Mouse (Mus musculus) limb, embryonic 15.5 days (tissue): Measurements from ENCODE around the gene Atxn3. TPM values are rescaled to one million over a fixed set of nuclear protein-coding genes. Genes with fewer than 3 reads are reported as not detected.

Experiments used
- ATAC-seq: fragments of 200-750 bp; cut with Nextera tagmentation; 2 replicates; pipeline ENCODE4 v1.8.0; 2017; ENCODE audit warnings: low read depth, moderate TSS enrichment; ENCODE audit not compliant: insufficient number of reproducible peaks, low FRiP score, low TSS enrichment
- H3K27ac ChIP-seq: fragments of 300-500 bp; sonication (generic); 2 replicates; pipeline ENCODE4 v1.5.1; 2015; ENCODE audit warnings: moderate library complexity, mild to moderate bottlenecking, inconsistent platforms
- H3K27me3 ChIP-seq: fragments of 300-500 bp; sonication (generic); 2 replicates; pipeline ENCODE4 v1.6.1; 2015; ENCODE audit warnings: inconsistent platforms
- H3K36me3 ChIP-seq: fragments of 300-500 bp; sonication (generic); 2 replicates; pipeline ENCODE4 v1.6.1; 2015; ENCODE audit warnings: inconsistent platforms
- H3K4me1 ChIP-seq: fragments of 300-500 bp; sonication (generic); 2 replicates; pipeline ENCODE4 v1.6.1; 2015; ENCODE audit warnings: inconsistent platforms
- H3K4me2 ChIP-seq: fragments of 300-500 bp; sonication (generic); 2 replicates; pipeline ENCODE4 v1.6.1; 2015; ENCODE audit warnings: mild to moderate bottlenecking, inconsistent platforms
- H3K4me3 ChIP-seq: fragments of 300-500 bp; sonication (generic); 2 replicates; pipeline ENCODE4 v1.5.1; 2015; ENCODE audit warnings: mild to moderate bottlenecking, inconsistent platforms
- H3K9ac ChIP-seq: fragments of 300-500 bp; sonication (generic); 2 replicates; pipeline ENCODE4 v1.6.1; 2015; ENCODE audit warnings: inconsistent platforms
- H3K9me3 ChIP-seq: fragments of 300-500 bp; sonication (generic); 2 replicates; pipeline ENCODE4 v1.6.1; 2016; ENCODE audit warnings: inconsistent platforms
- WGBS: fragments of 180-500 bp; shearing (Covaris S2); methylation state at CpG from one replicate; pipeline ENCODE4 v1.1.7; 2015; 5-methylcytosine and 5-hydroxymethylcytosine counted together
- polyA plus RNA-seq: library from polyadenylated mRNA; unstranded; fragments of >200 nt; fragmentation: Nextera tagmentation; extraction: Ambion mirVana; gene quantifications from 2 replicates; pipeline ENCODE4 v1.2.1, GENCODE M21; 2015

The Atxn3 gene
- polyA plus RNA-seq, 1 experiment from 2014 or later: 12.7 TPM

DNA sequence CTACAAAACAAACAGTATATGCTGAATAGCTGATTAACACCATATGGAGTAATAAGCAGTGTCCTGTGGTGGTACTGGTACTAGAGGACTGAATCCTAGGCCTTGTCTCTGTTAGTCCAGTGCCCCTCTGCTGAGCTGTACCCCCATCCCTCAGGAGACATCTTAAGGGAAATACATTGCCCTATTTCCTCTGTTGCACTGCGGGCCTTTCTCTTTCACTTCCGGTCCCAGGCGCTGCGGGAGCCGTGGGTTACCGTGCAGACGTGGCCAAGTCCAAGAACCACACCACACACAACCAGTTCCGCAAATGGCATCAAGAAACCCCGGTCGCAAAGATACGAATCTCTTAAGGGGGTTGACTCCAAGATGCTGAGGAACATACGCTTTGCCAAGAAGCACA, 52.2 kb downstream of the Atxn3 start:
- Histone ChIP-seq H3K36me3 (peaks cover 31% of the 10 kb centered on the region), H3K4me3 (no peak overlapping the region), H3K27me3 (no peaks in the 10 kb centered on the region), H3K4me1 (0 out of 2 replicates have a peak, but pooled peaks cover 2% of the 10 kb centered on the region), H3K9ac (no peak overlapping the region), H3K27ac (no peak overlapping the region), H3K9me3 (no peaks in the 10 kb centered on the region; the same call in 1 of the 2 replicates), H3K4me2 (no peak overlapping the region)
- WGBS: 88% methylated on average over 12 of the region's 12 CpGs
- no peak for ATAC-seq

DNA sequence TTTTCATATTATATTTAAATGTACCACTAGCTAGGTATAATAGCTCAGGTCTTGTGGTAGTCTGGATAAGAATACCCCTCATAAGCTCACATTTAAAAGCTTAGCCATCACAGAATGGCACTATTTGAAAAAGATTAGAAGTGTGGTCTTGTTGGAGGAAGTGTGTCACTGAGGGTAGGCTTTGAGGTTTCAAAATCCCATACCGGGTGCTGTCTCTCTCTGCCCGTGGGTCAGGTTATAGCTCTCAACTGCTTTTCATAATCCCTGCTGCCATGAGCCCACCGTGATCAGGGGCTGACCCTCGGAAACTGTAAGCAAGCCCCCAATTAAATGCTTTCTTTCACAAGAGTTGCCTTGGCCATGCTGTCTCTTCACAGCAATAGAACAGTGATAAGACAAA, 53.1 kb downstream of the Atxn3 start:
- Histone ChIP-seq H3K4me2 (no peak overlapping the region), H3K27me3 (no peaks in the 10 kb centered on the region), H3K9me3 (no peaks in the 10 kb centered on the region; the same call in 1 of the 2 replicates), H3K4me1 (no peaks in the 10 kb centered on the region), H3K36me3 (peaks cover 31% of the 10 kb centered on the region), H3K4me3 (no peak overlapping the region), H3K27ac (no peak overlapping the region), H3K9ac (no peak overlapping the region)
- ATAC-seq: no peak
- 86% methylated on average over 4 of the region's 4 CpGs for WGBS

DNA sequence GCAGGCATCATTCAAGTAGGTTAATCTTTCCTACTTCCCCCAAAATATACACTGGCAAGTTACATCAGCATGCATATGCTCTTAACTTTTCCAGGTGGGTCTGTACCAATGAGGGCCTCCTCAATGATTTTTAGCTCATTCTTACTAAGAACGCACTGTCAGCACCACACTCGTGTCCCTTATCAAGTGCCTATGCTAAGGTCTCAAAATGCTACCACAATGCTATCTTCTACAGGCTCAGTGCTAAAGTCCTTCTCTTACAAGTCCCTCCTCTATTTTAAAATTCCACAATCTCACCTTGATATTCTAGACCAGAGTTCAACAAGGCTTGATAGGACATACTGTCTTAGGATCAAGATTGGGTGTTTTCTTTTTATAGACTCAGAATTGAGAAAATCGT, 53.9 kb downstream of the Atxn3 start:
- no peak overlapping the region for H3K4me3 ChIP-seq
- 95% methylated on average over 3 of the region's 3 CpGs for WGBS
- H3K27me3 ChIP-seq: no peaks in the 10 kb centered on the region
- no peak overlapping the region for H3K27ac ChIP-seq
- H3K4me2 ChIP-seq: no peak overlapping the region
- H3K36me3 ChIP-seq: peaks cover 31% of the 10 kb centered on the region
- H3K9me3 ChIP-seq: no peaks in the 10 kb centered on the region; the same call in 1 of the 2 replicates
- ATAC-seq: no peak
- H3K9ac ChIP-seq: no peak overlapping the region
- no peaks in the 10 kb centered on the region for H3K4me1 ChIP-seq

DNA sequence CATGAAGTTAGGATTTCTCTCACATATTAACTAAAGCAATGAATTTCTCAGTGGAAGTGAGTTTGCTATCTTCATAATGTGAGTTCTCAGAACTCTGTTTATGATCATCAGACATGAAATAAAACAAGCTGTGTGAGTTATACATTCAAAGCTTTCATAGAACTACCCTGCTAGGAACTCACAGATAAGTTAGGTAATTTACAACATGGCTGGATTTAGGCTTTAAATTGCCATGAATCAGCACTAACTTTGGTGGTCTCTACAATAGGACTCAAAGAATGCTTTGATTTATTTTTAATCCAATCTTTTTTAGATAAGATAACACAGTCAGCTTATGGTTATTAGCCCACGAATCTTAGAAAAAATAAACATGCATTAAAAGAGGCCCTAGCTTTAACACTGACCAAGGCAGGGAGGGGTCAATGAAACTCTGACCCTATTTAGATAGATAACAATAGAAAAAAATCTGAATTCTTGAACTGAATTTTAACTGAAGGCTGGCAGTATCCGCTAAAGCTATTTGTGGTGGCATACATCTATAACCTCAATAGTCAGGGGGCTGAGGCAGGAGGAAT, 58.3 kb downstream of the Atxn3 start:
- Histone ChIP-seq H3K9ac (no peak overlapping the region), H3K4me3 (no peak overlapping the region), H3K27me3 (no peaks in the 10 kb centered on the region), H3K9me3 (no peaks in the 10 kb centered on the region), H3K36me3 (peaks cover 22% of the 10 kb centered on the region), H3K4me1 (no peaks in the 10 kb centered on the region), H3K4me2 (no peak overlapping the region), H3K27ac (no peak overlapping the region)
- ATAC-seq: no peak
- 89% methylated on average over 2 of the region's 2 CpGs for WGBS

DNA sequence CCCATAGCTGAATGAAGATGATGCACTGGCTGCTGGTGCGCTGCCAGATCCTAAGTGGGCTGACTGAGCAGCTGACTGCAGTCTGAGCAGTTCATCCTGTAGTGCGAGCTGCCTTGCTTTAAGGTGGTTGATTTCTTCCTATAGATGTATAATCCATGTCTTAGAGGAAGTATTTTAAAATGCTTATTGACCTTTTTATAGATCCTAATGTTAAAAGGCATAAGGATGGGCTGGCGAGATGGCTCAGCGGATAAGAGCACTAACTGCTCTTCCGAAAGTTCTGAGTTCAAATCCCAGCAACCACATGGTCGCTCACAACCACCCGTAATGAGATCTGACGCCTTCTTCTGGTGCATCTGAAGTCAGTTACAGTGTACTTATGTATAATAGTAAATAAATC, 59.1 kb downstream of the Atxn3 start:
- Histone ChIP-seq H3K36me3 (peaks cover 24% of the 10 kb centered on the region), H3K4me3 (no peak overlapping the region), H3K4me1 (no peaks in the 10 kb centered on the region), H3K27ac (no peak overlapping the region), H3K9ac (no peak overlapping the region), H3K4me2 (no peak overlapping the region), H3K27me3 (no peaks in the 10 kb centered on the region), H3K9me3 (no peaks in the 10 kb centered on the region)
- ATAC-seq: no peak
- WGBS: 96% methylated on average over 8 of the region's 8 CpGs

DNA sequence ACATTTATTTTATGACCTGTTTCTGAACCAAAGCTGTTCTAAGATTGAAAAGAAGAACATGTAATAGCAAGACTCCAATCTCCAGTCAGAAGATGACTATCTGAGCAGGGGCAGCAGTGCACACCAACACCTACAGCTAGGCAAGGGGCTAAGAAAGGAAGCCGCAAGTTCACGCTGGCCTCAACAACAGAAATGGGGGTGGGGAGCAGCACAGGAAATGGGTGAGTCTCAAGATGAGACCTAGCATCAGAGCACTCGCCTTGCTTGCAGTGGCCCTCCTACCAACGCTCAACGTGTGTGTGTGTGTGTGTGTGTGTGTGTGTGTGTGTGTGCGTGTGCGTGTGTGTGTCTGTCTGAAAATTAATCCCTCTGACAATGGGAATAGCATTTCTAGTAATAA, 60.9 kb downstream of the Atxn3 start:
- Histone ChIP-seq H3K4me1 (no peaks in the 10 kb centered on the region), H3K9ac (no peak overlapping the region), H3K27ac (no peak overlapping the region), H3K9me3 (no peaks in the 10 kb centered on the region), H3K4me2 (no peak overlapping the region), H3K4me3 (no peak overlapping the region), H3K36me3 (peaks cover 34% of the 10 kb centered on the region), H3K27me3 (no peaks in the 10 kb centered on the region)
- ATAC-seq: no peak
- 86% methylated on average over 7 of the region's 7 CpGs for WGBS

DNA sequence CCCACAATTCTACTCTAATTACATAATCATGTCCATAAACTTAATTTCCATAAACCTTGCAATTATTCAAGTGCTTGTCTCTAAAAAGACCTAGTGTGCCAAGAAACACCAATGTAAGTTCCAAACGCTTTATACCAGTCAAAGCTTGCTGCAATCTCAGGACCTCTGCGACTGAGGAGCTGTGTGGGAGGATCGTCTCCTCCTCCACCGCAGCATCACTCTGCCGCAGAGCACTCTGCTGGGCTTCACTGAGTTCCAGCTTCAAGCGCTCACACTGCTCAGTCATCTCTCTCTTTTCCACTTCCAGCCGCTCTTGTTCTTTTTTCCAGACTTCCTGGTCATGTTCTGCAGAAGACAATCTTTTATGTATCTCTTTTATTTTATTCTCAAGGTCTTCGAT, 64.8 kb downstream of the Atxn3 start:
- WGBS: 86% methylated on average over 8 of the region's 8 CpGs

DNA sequence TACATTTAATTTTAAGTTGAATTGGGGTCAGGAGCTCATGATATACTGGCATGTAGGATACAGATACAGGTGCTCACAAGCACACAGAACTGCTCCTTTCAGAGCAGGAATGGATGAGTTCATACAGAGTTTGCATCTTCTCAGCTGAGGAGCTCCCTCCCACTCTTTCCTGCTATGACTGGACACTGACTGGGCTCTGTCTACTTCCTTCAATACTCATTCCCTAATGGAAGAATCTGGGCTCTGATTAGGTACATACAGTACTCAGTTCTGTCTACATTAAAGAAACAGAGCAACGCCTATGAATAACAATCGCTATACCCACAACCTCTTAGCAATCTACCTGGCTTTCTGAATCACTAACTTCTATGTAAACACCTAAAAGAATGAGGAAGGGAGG, 65.2 kb downstream of the Atxn3 start:
- Histone ChIP-seq H3K27ac (no peak overlapping the region), H3K27me3 (no peaks in the 10 kb centered on the region), H3K4me2 (no peak overlapping the region), H3K4me3 (no peak overlapping the region), H3K9me3 (no peaks in the 10 kb centered on the region), H3K9ac (no peak overlapping the region), H3K36me3 (peaks cover 51% of the 10 kb centered on the region), H3K4me1 (no peaks in the 10 kb centered on the region)
- ATAC-seq: no peak
- 97% methylated on average over 2 of the region's 2 CpGs for WGBS

More for the DNA sequence above, 64.8 kb downstream of the Atxn3 start:
- Histone ChIP-seq H3K4me3 (no peak overlapping the region), H3K27me3 (no peaks in the 10 kb centered on the region), H3K27ac (no peak overlapping the region), H3K9me3 (no peaks in the 10 kb centered on the region), H3K4me1 (no peaks in the 10 kb centered on the region), H3K9ac (no peak overlapping the region), H3K36me3 (peaks cover 50% of the 10 kb centered on the region), H3K4me2 (no peak overlapping the region)
- no peak for ATAC-seq

DNA sequence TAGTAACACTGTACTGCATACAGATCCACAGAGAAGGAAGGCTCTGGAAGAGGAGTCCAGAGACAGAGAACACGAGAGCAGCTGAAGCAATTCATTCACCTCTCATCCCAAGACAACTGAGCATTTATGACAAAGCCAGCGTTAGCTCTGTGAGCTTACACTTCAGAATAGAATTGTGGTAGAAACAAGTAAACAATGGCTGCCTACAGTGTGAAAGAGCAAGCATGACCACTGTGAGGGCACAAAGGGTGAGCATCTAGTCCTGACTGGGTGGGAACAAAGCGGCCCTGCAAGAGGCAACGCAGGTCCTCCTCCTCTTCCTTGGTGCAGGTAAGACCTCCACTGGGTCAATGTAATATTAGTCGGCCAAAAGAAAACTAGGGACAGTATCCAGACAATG, 67.0 kb downstream of the Atxn3 start:
- no peaks in the 10 kb centered on the region for H3K27me3 ChIP-seq
- no peak overlapping the region for H3K9ac ChIP-seq
- 94% methylated on average over 5 of the region's 5 CpGs for WGBS
- H3K4me1 ChIP-seq: no peaks in the 10 kb centered on the region
- no peak overlapping the region for H3K27ac ChIP-seq
- peaks cover 63% of the 10 kb centered on the region for H3K36me3 ChIP-seq
- H3K4me3 ChIP-seq: no peak overlapping the region
- H3K4me2 ChIP-seq: no peak overlapping the region
- no peak for ATAC-seq
- no peaks in the 10 kb centered on the region for H3K9me3 ChIP-seq

DNA sequence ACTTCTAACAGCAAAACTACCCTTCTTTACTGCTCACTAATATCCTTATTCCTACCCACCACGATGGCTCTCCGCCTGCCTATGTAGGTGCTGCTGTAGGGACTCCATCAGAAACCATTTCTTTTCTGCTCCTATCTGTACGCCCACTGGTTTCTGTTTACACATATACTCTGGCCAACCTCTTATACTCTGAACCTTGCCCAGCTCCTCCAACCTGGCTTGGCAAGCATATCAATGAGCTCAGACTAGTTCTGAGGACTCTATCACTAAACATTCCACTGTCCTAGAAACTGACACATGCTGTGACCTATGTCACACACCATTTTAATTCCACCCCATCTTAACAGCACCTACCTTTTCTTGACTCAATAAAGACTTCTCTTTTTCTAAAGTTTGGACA, 68.7 kb downstream of the Atxn3 start:
- 93% methylated on average over 3 of the region's 3 CpGs for WGBS
- Histone ChIP-seq H3K9me3 (no peaks in the 10 kb centered on the region), H3K27me3 (no peaks in the 10 kb centered on the region), H3K36me3 (peaks cover 75% of the 10 kb centered on the region), H3K4me2 (no peak overlapping the region), H3K27ac (no peak overlapping the region), H3K9ac (no peak overlapping the region), H3K4me1 (no peaks in the 10 kb centered on the region), H3K4me3 (no peak overlapping the region)
- ATAC-seq: no peak

DNA sequence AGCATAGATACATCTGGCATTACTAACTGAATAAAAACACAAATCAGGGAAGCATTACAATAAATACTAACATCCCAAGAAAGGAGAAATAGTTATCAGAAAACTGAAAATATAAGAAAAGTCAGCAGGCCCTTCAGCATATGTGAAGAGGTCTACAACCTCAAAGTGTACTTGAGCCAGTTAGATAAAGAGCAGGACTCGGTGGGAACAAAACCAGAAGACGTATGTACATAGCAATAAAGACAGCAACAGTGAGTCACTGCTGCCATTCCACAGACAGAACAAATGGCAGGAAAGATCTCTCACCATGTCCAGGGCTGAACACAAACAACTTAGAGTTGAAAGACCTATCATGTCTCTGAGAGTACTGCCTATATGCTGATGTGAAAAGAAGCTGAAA, 69.7 kb downstream of the Atxn3 start:
- Histone ChIP-seq H3K4me3 (no peak overlapping the region), H3K36me3 (peaks cover 77% of the 10 kb centered on the region), H3K9me3 (no peaks in the 10 kb centered on the region), H3K27me3 (no peaks in the 10 kb centered on the region), H3K4me2 (no peak overlapping the region), H3K4me1 (no peaks in the 10 kb centered on the region), H3K9ac (no peak overlapping the region), H3K27ac (no peak overlapping the region)
- no peak for ATAC-seq
- 91% methylated on average over 2 of the region's 2 CpGs for WGBS

DNA sequence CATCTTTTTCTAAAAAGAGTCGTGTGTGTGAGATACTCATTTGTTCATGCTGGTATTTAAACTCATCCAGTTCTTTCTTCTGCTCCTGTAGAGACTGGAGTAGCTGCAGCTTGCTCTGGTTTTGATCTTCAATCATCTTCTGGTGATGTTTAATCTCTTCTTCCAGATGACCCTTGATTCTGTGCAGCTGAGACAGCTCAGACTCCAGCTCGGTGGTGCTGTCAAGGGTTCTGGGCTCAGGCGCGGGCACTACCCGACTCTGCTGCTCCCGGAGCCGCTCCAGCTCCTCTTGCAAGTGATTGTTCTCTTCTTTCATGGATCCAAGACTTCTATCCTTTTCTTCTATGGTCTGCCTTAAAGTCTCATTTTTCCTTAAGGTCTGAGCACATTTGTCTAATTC, 73.1 kb downstream of the Atxn3 start:
- Histone ChIP-seq H3K9ac (no peak overlapping the region), H3K36me3 (peaks cover 66% of the 10 kb centered on the region)

DNA sequence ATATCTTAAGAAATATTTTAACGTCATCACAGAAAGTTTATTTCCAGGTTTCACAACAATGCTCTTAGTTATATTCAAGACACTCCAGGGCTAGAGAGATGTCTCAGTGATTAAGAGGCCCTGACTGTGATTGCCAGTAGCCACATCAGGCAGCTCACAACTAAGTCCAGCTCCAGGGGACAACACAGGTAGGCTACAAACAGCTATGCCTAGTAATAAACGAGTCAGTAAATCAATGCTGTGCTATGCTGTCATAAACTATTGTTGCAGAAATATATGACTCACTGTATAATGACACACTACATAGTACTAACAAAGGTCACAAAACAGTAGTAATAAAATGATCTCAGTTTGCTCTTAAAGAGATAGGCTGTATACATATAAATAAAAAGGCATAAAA, 81.7 kb downstream of the Atxn3 start:
- Histone ChIP-seq H3K9ac (no peak overlapping the region), H3K4me3 (no peak overlapping the region), H3K36me3 (peaks cover 50% of the 10 kb centered on the region), H3K27me3 (no peaks in the 10 kb centered on the region), H3K9me3 (no peaks in the 10 kb centered on the region), H3K4me1 (no peaks in the 10 kb centered on the region), H3K27ac (no peak overlapping the region), H3K4me2 (no peak overlapping the region)
- WGBS: 82% methylated on average over 2 of the region's 2 CpGs
- no peak for ATAC-seq

More for the DNA sequence above, 73.1 kb downstream of the Atxn3 start:
- ATAC-seq: no peak
- no peak overlapping the region for H3K4me2 ChIP-seq
- H3K9me3 ChIP-seq: no peaks in the 10 kb centered on the region
- no peak overlapping the region for H3K27ac ChIP-seq
- no peaks in the 10 kb centered on the region for H3K27me3 ChIP-seq
- H3K4me1 ChIP-seq: no peaks in the 10 kb centered on the region
- 97% methylated on average over 7 of the region's 7 CpGs for WGBS
- H3K4me3 ChIP-seq: no peak overlapping the region
